ENCODE assay signal across 8 mouse cellular contexts in the genomic region with DNA sequence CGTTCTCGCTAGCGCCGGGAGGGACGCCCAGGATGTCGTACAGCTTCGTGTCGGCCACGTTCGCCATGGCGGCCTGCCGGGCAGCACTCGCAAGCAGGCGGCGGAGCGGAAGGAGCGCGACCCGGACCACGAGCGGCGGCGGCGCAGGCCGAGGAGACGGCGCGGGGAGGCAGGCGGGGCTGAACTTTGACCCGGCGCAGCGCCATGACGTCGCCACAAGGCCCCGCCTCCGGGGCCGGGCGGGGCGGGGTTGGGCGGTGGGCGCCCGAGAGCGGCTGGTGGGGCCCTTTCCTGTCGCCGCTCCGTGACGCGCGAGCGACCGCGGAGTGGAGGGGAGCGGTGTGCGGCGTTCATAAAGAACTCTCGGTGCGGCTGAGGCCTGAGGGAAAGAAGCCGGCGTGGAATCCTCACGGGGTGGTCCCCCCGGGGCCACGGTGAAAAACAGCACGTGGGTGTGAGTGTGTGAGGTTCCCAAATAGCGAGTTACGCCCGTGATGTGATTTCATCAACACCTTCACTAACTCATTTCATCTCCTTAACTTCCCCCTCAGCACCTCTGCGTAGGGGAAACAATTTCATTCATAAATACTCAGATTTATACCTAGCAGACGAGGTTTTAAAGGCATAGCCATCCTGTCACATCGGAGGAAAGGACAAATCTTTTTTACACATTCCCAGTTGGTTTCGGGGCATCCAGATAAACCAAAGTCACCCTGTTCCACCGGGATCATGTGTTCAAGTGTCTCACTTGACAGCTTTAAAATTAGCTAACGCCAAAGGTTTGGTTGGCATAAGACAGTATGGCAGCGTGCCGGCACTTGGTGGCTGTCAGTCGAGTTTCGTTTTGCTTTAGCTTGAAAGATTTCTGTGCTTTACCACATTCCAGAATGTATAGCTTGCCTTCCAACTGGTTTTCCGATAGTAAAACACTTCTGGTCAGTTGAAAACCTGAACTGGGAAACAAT. TPM values are rescaled to one million over a fixed set of nuclear protein-coding genes. Genes with fewer than 3 reads are reported as not detected.
A peak's percentile ranks its signal among the peaks of the same experiment; 100 is the strongest.
DNase-seq lines count a peak whose midpoint lies in the region; ATAC-seq and TF ChIP-seq lines count a peak whose summit lies in the region.

A gene (minus strand): TSS at position 164 of the 965 bp plus-strand sequence.

- peak within 1 kb of the TSS; percentile 94 for H3K9ac ChIP-seq in lung, embryonic 16.5 days (ENCODE audit: low read length)

- peak; percentile 40 for DNase-seq in MEL-GATA-1-ER (ENCODE audit: extremely low read depth, low read depth)
- DNase-seq in cerebellum, adult 2 months = peak; percentile 87 to 92
- DNase-seq in forelimb bud, embryonic 11.5 days (ENCODE audit: low read depth, low spot score) = peak; percentile 89
- DNase-seq in layer of hippocampus, adult 9-10 months (ENCODE audit: low spot score) = peak; percentile 55
- peak; percentile 91 for DNase-seq in ovary, postnatal 36 days (ENCODE audit: low spot score)
- DNase-seq in thymus, postnatal 25 days = peak; percentile 96

- WGBS in cerebellum, adult 2 months = under 1% methylated on average over 77 of the region's 77 CpGs
- 0% methylated on average over 60 of the region's 77 CpGs for WGBS in lung, embryonic 16.5 days

- TF ChIP-seq POLR2A in cerebellum, adult 2 months (IDR thresholded peaks at IDR 0.05; ENCODE audit: borderline replicate concordance, insufficient read depth, low read length) = peak; percentile 88

- H3K27ac ChIP-seq in cerebellum, adult 2 months (ENCODE audit: insufficient read depth, low read length) = peak within 1 kb of the TSS; percentile 89
- H3K27ac ChIP-seq in lung, embryonic 16.5 days (ENCODE audit: low read length) = peak within 1 kb of the TSS; percentile 93

- peak within 1 kb of the TSS; percentile 88 for H3K4me3 ChIP-seq in cerebellum, adult 2 months (replicated peaks; ENCODE audit: insufficient read depth, low read depth, low read length)
- H3K4me3 ChIP-seq in lung, embryonic 16.5 days (ENCODE audit: low read length) = peak within 1 kb of the TSS; percentile 90

- H3K9me3 ChIP-seq in lung, embryonic 16.5 days (ENCODE audit: control insufficient read depth, low read length) = no peaks in the 10 kb centered on the region

- ATAC-seq in hematopoietic stem cell, adult 5-6 weeks (replicated peaks in 1 of 2; ENCODE audit: insufficient read depth in 1 of 2, low FRiP score in 2 of 2, low TSS enrichment in 1 of 2, low read depth in 1 of 2, poor library complexity in 2 of 2, severe bottlenecking in 2 of 2) = peak; percentile 52 to 79
- peak; percentile 98 for ATAC-seq in lung, embryonic 16.5 days (ENCODE audit: low read depth)

- no peaks in the 10 kb centered on the region for H3K27me3 ChIP-seq in cerebellum, adult 2 months (ENCODE audit: control insufficient read depth, insufficient read depth, low read length)
- no peaks in the 10 kb centered on the region for H3K27me3 ChIP-seq in lung, embryonic 16.5 days (ENCODE audit: control insufficient read depth, insufficient read depth, low read depth, low read length)

- H3K4me2 ChIP-seq in lung, embryonic 16.5 days (ENCODE audit: low read depth, low read length) = peak within 1 kb of the TSS; percentile 94

- H3K4me1 ChIP-seq in cerebellum, adult 2 months (ENCODE audit: control insufficient read depth, insufficient read depth, low read length) = no peaks in the 10 kb centered on the region
- H3K4me1 ChIP-seq in lung, embryonic 16.5 days (replicated peaks; ENCODE audit: control insufficient read depth, insufficient read depth, low read length) = peaks cover 5% of the 10 kb centered on the region; the same call in 1 of the 2 replicates

- peaks cover 10% of the 10 kb centered on the region; the same call in 1 of the 2 replicates for H3K36me3 ChIP-seq in lung, embryonic 16.5 days (ENCODE audit: control insufficient read depth, insufficient read depth, low read length)

- TF ChIP-seq CTCF in cerebellum, adult 2 months (IDR thresholded peaks at IDR 0.05; ENCODE audit: borderline replicate concordance, insufficient read depth, low read depth, low read length) = no peak

RNA-seq across cellular contexts. Expression of the gene that starts here (rescaled TPM):
- polyA plus RNA-seq in cerebellum, adult 2 months (2012; rRNA removed) = 102 and 108 TPM in 2 replicates
- 127 and 153 TPM in 2 replicates for total RNA-seq in hematopoietic stem cell, adult 5-6 weeks (2017)
- 133 and 149 TPM in 2 replicates for polyA plus RNA-seq in lung, embryonic 16.5 days (2015; fragmentation: Nextera tagmentation; extraction: Ambion mirVana)

Comparison
In these comparisons a context has a peak if more than half of its experiments do, and no peak if none do; other contexts are left out.
1. Peak in every context shown above with its lines: DNase-seq, ATAC-seq, H3K4me3 ChIP-seq and H3K27ac ChIP-seq.
2. DNase-seq: peak in every context shown above with its lines; median percentile 96 in thymus, postnatal 25 days; 91 in ovary, postnatal 36 days; 90 in cerebellum, adult 2 months; 89 in forelimb bud, embryonic 11.5 days; 55 in layer of hippocampus, adult 9-10 months; 40 in MEL-GATA-1-ER.